Mouse (Mus musculus) liver, adult 2 months (tissue): ENCODE data around the gene Sox13.

Experiments used
- CTCF ChIP-seq: fragments of 200-500 bp; IDR thresholded peaks from 2 replicates; pipeline ENCODE4 v1.5.1; 2011; ENCODE audit warnings: low read depth, low read length, control low read depth
- POLR2A ChIP-seq: fragments of 200-500 bp; IDR thresholded peaks from 2 replicates; pipeline ENCODE4 v1.6.1; 2011; ENCODE audit warnings: low read length, control low read depth; ENCODE audit not compliant: insufficient read depth; ENCODE audit errors: extremely low read depth

DNA sequence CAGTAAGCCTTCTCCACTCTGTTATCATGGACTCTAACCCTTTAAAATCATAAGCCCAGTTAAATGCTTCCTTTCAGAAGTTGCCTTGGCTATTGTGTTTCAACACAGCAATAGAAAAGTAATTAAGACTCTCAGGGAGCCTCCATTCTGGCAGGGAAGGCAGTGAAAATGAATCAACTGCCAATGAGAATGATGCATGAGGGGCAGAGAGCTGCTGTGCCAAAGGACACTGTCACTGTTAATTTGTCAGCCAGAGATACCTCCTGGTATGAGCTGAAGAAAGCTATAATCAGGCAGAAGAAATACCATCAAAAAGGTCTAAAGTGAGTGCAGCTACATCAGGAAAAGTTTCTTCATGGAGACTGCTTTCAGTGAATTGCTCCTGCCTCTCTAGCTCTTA is 36.8 kb upstream of the Sox13 start:
- TF ChIP-seq POLR2A: no peak
- no peak for TF ChIP-seq CTCF
